Mouse (Mus musculus) liver, postnatal 0 days (tissue): ENCODE results near the gene Cerkl.

Source experiments
- CTCF ChIP-seq: sonication (generic); IDR thresholded peaks from 2 replicates; pipeline ENCODE4 v1.5.1; 2016; ENCODE audit warnings: antibody characterized with exemption, low read depth
- EP300 ChIP-seq: IDR thresholded peaks from 2 replicates; pipeline ENCODE4 v1.6.1; 2016; ENCODE audit warnings: antibody characterized with exemption, low read depth, mild to moderate bottlenecking

GRCm38 (mm10) chr2:79421696-79422095 is 34.9 kb downstream of the Cerkl start:
- no peak for TF ChIP-seq CTCF
- TF ChIP-seq EP300 = no peak
